Mouse (Mus musculus): ENCODE measurements around the gene Kazn. TPM values are rescaled to one million over a fixed set of nuclear protein-coding genes. Genes with fewer than 3 reads are reported as not detected.

Gene Kazn
- polyA plus RNA-seq, 1 experiment from 2014 or later: 29.3 TPM

DNA sequence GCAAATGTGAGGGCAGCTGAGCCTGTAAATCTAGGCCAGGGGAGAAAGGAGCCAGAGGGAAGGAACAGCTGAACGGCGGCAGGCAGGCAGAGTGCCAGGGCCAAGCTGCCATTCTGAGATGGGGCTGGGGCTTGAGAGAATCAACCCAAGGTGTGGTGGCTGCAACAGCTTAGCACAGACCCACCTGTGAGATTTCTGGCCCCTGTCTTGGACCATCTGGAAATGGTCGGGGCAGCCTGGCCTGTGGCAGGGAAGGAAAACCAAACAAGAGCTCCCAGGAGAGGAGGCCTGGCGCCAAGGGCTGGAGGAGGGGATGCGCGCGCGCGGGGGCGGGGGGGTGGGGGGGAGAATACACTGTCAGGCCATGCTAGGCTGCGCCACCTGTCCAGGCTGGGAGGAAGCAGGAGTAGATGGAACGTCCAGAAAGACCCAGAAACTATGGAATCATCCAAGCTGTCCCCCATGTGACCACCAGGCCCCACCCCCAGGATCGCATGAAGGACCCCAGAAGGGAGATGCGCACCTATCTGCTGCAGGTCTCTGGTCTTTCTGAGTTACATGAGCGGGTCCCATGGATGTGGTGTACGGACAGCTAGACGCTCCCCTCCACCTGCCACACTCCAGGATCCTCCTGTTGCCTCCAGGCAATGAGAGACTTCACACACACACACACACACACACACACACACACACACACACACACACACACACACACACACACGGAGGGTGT lies 158.1 kb downstream of the Kazn start:
- H3K36me3 ChIP-seq (ENCODE audit: control insufficient read depth, insufficient read depth, low read length): no peaks in the 10 kb centered on the region
- H3K4me3 ChIP-seq (ENCODE audit: low read depth, low read length): no peak overlapping the region
- peak overlapping the region; percentile 8; the same call in 1 of the 2 replicates for H3K4me2 ChIP-seq (ENCODE audit: low read length)
- ATAC-seq: no peak; the same call in 1 of the 2 replicates
- 61% methylated on average over 18 of the region's 18 CpGs for WGBS
- no peak overlapping the region for H3K27ac ChIP-seq (ENCODE audit: low read length)
- peaks cover 13% of the 10 kb centered on the region for H3K27me3 ChIP-seq (ENCODE audit: control insufficient read depth, insufficient read depth, low read depth, low read length)
- 0 out of 2 replicates have a peak overlapping the region, but pooled peaks have one; percentile 20 for H3K9ac ChIP-seq (ENCODE audit: low read depth, low read length)
- peaks cover 14% of the 10 kb centered on the region; the same call in 1 of the 2 replicates for H3K4me1 ChIP-seq (ENCODE audit: control insufficient read depth, insufficient read depth, low read length)
- H3K9me3 ChIP-seq (replicated peaks; ENCODE audit: control insufficient read depth, low read length, poor library complexity, severe bottlenecking): no peaks in the 10 kb centered on the region

DNA sequence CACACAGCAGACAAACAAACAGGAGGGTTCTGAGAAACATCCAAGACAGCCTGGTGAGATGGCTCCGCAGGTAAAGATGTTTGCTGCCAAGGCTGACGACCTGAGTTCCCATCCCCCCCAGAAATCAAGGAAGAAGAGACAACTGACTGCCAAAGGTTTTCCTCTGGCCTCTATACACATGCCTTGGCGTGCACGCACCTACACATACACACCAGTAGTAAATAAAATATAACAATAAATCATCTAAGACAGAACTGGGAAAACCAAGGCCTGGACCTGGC lies 158.8 kb downstream of the Kazn start:
- H3K9me3 ChIP-seq (replicated peaks; ENCODE audit: control insufficient read depth, low read length, poor library complexity, severe bottlenecking): no peaks in the 10 kb centered on the region
- no peaks in the 10 kb centered on the region for H3K36me3 ChIP-seq (ENCODE audit: control insufficient read depth, insufficient read depth, low read length)
- no peak for ATAC-seq
- no peak overlapping the region for H3K27ac ChIP-seq (ENCODE audit: low read length)
- no peak overlapping the region for H3K9ac ChIP-seq (ENCODE audit: low read depth, low read length)
- peaks cover 14% of the 10 kb centered on the region; the same call in 1 of the 2 replicates for H3K4me1 ChIP-seq (ENCODE audit: control insufficient read depth, insufficient read depth, low read length)
- 79% methylated on average over 4 of the region's 4 CpGs for WGBS
- H3K4me2 ChIP-seq (ENCODE audit: low read length): no peak overlapping the region
- H3K27me3 ChIP-seq (ENCODE audit: control insufficient read depth, insufficient read depth, low read depth, low read length): peaks cover 10% of the 10 kb centered on the region
- no peak overlapping the region for H3K4me3 ChIP-seq (ENCODE audit: low read depth, low read length)

DNA sequence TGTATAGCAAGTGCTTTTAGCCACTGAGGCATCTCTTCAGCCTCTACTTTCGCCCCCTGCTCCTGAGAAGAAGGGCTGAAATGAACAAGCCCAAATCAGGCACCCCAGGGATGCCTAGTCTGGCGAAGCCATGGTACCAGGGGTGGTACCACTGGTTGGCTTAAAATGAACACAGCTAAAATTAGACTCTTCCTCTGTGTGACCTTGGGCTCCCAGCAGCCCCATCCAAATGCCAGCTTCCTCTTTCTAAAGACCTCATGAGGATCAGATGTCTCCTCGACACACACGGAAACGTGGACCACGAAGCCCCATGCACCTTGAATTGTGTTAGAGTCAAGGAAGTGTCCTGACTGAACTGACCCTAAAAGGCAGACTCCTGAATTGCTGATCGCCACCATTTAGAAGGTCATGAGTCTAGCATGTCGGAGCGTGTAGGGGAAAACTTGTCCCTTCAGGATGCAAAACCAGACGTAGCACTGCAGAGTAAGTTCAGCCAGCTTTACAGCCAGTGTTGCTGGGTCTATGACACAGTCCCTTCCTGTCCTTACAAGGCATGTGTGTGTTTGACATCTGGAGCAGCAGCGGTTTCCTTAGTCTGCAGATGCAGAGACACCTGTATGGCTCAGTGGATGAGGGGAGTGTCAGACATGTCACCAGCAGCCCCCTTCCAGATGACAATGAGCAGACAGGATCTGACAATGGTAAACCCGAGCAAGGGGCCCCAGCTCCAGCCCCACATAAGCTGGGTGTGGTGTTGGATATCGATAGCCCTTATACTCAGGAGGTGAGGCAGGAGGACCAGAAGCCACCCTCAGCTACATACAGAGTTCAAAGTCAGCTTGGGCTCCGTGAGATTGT lies 159.3 kb downstream of the Kazn start:
- no peak overlapping the region for H3K4me3 ChIP-seq (ENCODE audit: low read depth, low read length)
- no peak overlapping the region for H3K9ac ChIP-seq (ENCODE audit: low read depth, low read length)
- no peaks in the 10 kb centered on the region for H3K9me3 ChIP-seq (replicated peaks; ENCODE audit: control insufficient read depth, low read length, poor library complexity, severe bottlenecking)
- H3K36me3 ChIP-seq (ENCODE audit: control insufficient read depth, insufficient read depth, low read length): no peaks in the 10 kb centered on the region
- H3K27ac ChIP-seq (ENCODE audit: low read length): no peak overlapping the region
- 83% methylated on average over 14 of the region's 14 CpGs for WGBS
- peaks cover 12% of the 10 kb centered on the region; the same call in 1 of the 2 replicates for H3K4me1 ChIP-seq (ENCODE audit: control insufficient read depth, insufficient read depth, low read length)
- no peak overlapping the region for H3K4me2 ChIP-seq (ENCODE audit: low read length)
- ATAC-seq: no peak
- peaks cover 6% of the 10 kb centered on the region for H3K27me3 ChIP-seq (ENCODE audit: control insufficient read depth, insufficient read depth, low read depth, low read length)

DNA sequence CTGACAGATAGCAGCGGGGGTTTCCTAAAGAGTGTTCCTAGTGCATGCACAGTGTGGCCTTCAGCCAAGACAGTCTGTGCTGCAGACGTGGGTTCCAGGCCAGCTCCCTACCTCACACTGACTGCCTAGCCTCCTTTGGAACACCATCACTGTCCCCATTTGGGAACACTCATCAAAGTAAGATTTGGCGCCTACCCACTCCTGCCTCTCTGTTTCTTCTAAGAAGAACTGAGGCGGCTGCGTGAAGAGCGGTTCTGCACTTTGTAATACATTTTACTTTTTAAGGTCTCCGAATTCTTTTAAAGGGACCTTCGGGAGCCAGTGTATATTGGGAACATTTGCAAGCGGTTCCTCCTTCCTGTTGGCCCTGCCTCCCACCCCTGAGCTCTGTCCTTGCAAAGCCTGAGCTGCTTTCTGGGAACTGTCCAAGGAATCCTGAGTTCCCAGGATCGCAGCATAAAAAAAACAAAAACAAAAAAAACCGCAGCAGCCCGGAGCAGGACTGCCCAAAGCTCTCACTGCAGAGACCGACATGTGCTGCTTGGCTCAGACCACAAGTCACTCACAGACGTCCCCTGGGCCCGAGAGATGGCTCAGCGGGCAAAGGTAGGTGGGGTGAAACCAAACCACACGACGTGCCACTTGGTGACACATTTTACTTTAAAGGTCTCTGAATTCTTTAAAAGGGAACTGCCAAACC lies 161.5 kb downstream of the Kazn start:
- Histone ChIP-seq H3K4me1 (ENCODE audit: control insufficient read depth, insufficient read depth, low read length) (peaks cover 6% of the 10 kb centered on the region; the same call in 1 of the 2 replicates), H3K4me2 (ENCODE audit: low read length) (no peak overlapping the region), H3K36me3 (ENCODE audit: control insufficient read depth, insufficient read depth, low read length) (no peaks in the 10 kb centered on the region), H3K27me3 (ENCODE audit: control insufficient read depth, insufficient read depth, low read depth, low read length) (no peaks in the 10 kb centered on the region), H3K9me3 (replicated peaks; ENCODE audit: control insufficient read depth, low read length, poor library complexity, severe bottlenecking) (no peaks in the 10 kb centered on the region), H3K4me3 (ENCODE audit: low read depth, low read length) (no peak overlapping the region), H3K27ac (ENCODE audit: low read length) (peak overlapping the region; percentile 25; the same call in 1 of the 2 replicates), H3K9ac (ENCODE audit: low read depth, low read length) (no peak overlapping the region)
- WGBS: 44% methylated on average over 18 of the region's 18 CpGs
- 0 out of 2 replicates have a peak, but pooled peaks have one; percentile 19 for ATAC-seq

DNA sequence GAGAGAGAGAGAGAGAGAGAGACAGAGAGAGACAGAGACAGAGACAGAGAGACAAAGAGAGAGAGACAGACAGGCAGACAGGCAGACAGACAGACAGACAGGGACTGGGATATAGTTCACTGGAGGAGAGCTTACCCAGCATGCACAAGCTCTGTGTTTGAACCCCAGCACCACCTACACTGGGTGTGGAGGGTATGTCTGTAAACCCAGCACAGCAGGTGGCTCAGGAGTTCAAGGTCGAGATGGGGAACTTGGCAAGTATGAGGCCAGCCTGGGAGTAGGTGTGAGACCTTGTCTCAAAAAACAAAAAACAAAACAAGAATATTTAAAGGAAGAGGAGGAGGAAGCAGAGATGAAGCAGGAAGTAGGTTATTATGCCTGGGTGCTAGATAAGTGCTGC lies 162.3 kb downstream of the Kazn start:
- no peaks in the 10 kb centered on the region for H3K36me3 ChIP-seq (ENCODE audit: control insufficient read depth, insufficient read depth, low read length)
- H3K9me3 ChIP-seq (replicated peaks; ENCODE audit: control insufficient read depth, low read length, poor library complexity, severe bottlenecking): no peaks in the 10 kb centered on the region
- H3K4me1 ChIP-seq (ENCODE audit: control insufficient read depth, insufficient read depth, low read length): peaks cover 6% of the 10 kb centered on the region; the same call in 1 of the 2 replicates
- 59% methylated on average over 1 of the region's 1 CpGs for WGBS
- no peak overlapping the region for H3K4me2 ChIP-seq (ENCODE audit: low read length)
- no peak overlapping the region for H3K27ac ChIP-seq (ENCODE audit: low read length)
- H3K4me3 ChIP-seq (ENCODE audit: low read depth, low read length): no peak overlapping the region
- no peaks in the 10 kb centered on the region for H3K27me3 ChIP-seq (ENCODE audit: control insufficient read depth, insufficient read depth, low read depth, low read length)
- no peak overlapping the region for H3K9ac ChIP-seq (ENCODE audit: low read depth, low read length)
- ATAC-seq: no peak

DNA sequence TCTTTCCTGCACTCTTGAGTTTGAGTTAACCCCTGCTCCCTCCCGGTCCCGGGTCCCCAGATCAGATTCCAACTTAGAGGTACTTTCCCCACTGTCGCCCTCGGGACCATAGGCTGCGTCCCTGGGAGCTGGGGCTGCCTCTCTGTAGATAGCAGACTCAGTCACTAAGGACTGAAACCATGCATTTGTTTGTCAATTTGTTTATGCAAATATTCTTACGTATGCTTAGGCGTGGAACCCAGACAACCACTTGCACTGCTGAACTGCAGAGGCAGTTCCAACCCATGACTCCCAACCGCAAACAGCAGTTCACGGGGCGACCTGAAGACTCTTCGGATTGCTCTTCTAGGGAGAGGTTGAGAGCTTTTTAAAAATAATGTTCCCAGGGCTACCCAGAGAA lies 163.3 kb downstream of the Kazn start:
- Histone ChIP-seq H3K4me1 (ENCODE audit: control insufficient read depth, insufficient read depth, low read length) (peaks cover 8% of the 10 kb centered on the region; the same call in 1 of the 2 replicates), H3K4me3 (ENCODE audit: low read depth, low read length) (no peak overlapping the region), H3K9ac (ENCODE audit: low read depth, low read length) (no peak overlapping the region), H3K27me3 (ENCODE audit: control insufficient read depth, insufficient read depth, low read depth, low read length) (peaks cover 1% of the 10 kb centered on the region; the same call in 1 of the 2 replicates), H3K36me3 (ENCODE audit: control insufficient read depth, insufficient read depth, low read length) (no peaks in the 10 kb centered on the region), H3K9me3 (replicated peaks; ENCODE audit: control insufficient read depth, low read length, poor library complexity, severe bottlenecking) (no peaks in the 10 kb centered on the region), H3K4me2 (ENCODE audit: low read length) (no peak overlapping the region), H3K27ac (ENCODE audit: low read length) (no peak overlapping the region)
- no peak for ATAC-seq
- 88% methylated on average over 11 of the region's 11 CpGs for WGBS

DNA sequence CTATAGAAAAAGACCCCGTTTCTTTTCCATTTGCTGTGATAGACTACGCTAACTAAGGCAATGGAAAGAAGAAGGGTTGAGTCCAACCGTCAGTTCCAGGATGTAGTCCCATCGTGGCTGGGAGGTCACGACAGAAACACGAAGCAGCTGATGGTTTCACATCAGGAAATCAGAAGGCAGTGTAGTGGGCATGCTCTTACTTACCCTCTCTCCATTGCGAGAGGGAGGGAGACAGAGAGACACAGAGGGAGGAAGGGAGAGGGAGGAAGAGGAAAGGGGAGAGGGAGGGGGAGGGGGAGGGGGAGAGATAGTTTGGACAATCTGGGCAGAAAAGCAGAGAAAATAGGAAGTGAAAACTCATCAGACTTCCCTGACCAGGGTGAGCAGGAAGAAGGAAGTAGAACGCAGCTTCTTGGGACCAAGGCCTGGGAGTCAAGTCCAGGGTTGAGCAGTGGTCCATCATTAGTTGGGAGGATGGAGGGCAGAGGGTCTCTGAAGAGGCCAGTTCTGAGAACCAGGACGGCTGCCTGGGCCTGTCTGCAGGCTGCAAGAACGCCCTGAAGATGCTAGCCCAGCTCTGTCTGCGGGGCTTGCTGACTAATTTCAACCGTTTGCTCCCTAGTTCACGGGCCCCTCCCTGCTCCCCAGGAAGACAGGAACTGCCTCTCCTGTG lies 165.0 kb downstream of the Kazn start:
- Histone ChIP-seq H3K36me3 (ENCODE audit: control insufficient read depth, insufficient read depth, low read length) (no peaks in the 10 kb centered on the region), H3K4me3 (ENCODE audit: low read depth, low read length) (no peak overlapping the region), H3K27me3 (ENCODE audit: control insufficient read depth, insufficient read depth, low read depth, low read length) (peaks cover 5% of the 10 kb centered on the region), H3K4me2 (ENCODE audit: low read length) (no peak overlapping the region), H3K27ac (ENCODE audit: low read length) (no peak overlapping the region), H3K9ac (ENCODE audit: low read depth, low read length) (no peak overlapping the region), H3K9me3 (replicated peaks; ENCODE audit: control insufficient read depth, low read length, poor library complexity, severe bottlenecking) (no peaks in the 10 kb centered on the region), H3K4me1 (ENCODE audit: control insufficient read depth, insufficient read depth, low read length) (peaks cover 9% of the 10 kb centered on the region; the same call in 1 of the 2 replicates)
- 60% methylated on average over 13 of the region's 13 CpGs for WGBS
- ATAC-seq: no peak

DNA sequence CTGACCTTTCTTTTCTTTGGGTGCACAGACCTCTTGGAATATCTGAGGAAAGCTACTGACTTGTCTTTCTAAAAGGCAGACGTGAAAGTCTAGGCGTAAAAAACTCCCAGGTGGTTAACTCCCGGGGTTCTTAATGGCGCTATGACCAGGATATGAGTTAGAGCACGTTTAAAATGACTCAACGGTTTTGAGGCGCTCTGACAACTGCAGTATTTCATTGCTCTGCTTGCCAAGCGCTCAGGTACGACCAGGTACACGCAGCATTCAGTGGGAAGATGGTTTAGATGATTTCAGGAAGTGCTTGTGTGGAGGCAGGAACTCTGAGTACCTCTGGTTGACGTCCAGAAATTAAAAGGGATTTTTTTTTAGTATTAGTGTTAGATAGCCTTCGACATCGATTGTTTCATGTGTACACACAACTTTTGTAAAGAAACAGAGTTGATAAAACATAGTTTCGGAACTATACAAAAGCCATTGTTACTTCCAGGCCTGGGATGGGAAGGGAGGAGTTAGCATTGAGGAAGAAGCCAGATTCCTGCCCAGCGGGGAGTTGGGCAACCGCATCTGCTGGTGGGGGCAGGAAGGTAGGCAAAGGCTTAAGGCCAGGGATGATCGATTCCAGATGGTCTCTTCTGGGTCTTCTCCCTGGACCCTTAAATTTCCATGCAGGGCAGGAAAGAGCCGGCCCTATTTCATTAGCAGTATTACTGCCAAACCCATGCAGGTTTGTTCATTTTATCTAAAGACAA lies 167.8 kb downstream of the Kazn start:
- no peak overlapping the region for H3K27ac ChIP-seq (ENCODE audit: low read length)
- no peak for ATAC-seq
- WGBS: 16% methylated on average over 18 of the region's 18 CpGs
- no peaks in the 10 kb centered on the region for H3K9me3 ChIP-seq (replicated peaks; ENCODE audit: control insufficient read depth, low read length, poor library complexity, severe bottlenecking)
- no peak overlapping the region for H3K9ac ChIP-seq (ENCODE audit: low read depth, low read length)
- H3K27me3 ChIP-seq (ENCODE audit: control insufficient read depth, insufficient read depth, low read depth, low read length): peaks cover 5% of the 10 kb centered on the region
- H3K4me2 ChIP-seq (ENCODE audit: low read length): no peak overlapping the region
- peaks cover 9% of the 10 kb centered on the region; the same call in 1 of the 2 replicates for H3K4me1 ChIP-seq (ENCODE audit: control insufficient read depth, insufficient read depth, low read length)
- no peak overlapping the region for H3K4me3 ChIP-seq (ENCODE audit: low read depth, low read length)
- H3K36me3 ChIP-seq (ENCODE audit: control insufficient read depth, insufficient read depth, low read length): no peaks in the 10 kb centered on the region

All from midbrain, embryonic 16.5 days (tissue).